Mouse (Mus musculus) C2C12 (cell line): ENCODE data around the gene Zfp14. TPM values are rescaled to one million over a fixed set of nuclear protein-coding genes. Genes with fewer than 3 reads are reported as not detected.
A peak's percentile ranks its signal among the peaks of the same experiment; 100 is the strongest.

Experiments
- H3K27me3 ChIP-seq: one replicate; pipeline ENCODE4 v1.6.1; 2011; ENCODE audit not compliant: control insufficient read depth, insufficient read depth, insufficient read length
- H3K36me3 ChIP-seq: one replicate; pipeline ENCODE4 v1.6.1; 2011; ENCODE audit not compliant: control insufficient read depth, insufficient read depth
- H3K4me3 ChIP-seq: one replicate; pipeline ENCODE4 v1.5.1; 2011; ENCODE audit warnings: mild to moderate bottlenecking, control low read depth; ENCODE audit not compliant: poor library complexity, insufficient read depth, severe bottlenecking
- H3K79me2 ChIP-seq: one replicate; pipeline ENCODE4 v1.6.1; 2011; ENCODE audit not compliant: control insufficient read depth, insufficient read depth
- H3K79me3 ChIP-seq: one replicate; pipeline ENCODE4 v1.6.1; 2011; ENCODE audit warnings: low read depth, control low read depth
- H3ac ChIP-seq: one replicate; pipeline ENCODE3; 2011; ENCODE audit warnings: low read depth; ENCODE audit not compliant: control insufficient read depth, insufficient read length
- CEBPB ChIP-seq: IDR thresholded peaks from one replicate; pipeline ENCODE4 v1.6.1; 2011; ENCODE audit warnings: low read depth, mild to moderate bottlenecking, control low read depth, moderate library complexity
- CTCF ChIP-seq: IDR thresholded peaks from one replicate; pipeline ENCODE4 v1.5.1; 2011; ENCODE audit not compliant: control insufficient read depth, insufficient read depth, insufficient read length
- FOSL1 ChIP-seq: IDR thresholded peaks from one replicate; pipeline ENCODE4 v1.8.0; 2011; ENCODE audit warnings: mild to moderate bottlenecking, low read length; ENCODE audit not compliant: poor library complexity, insufficient read depth, severe bottlenecking
- MAX ChIP-seq: IDR thresholded peaks from one replicate; pipeline ENCODE4 v1.6.1; 2011; ENCODE audit warnings: mild to moderate bottlenecking, control low read depth
- MYOD1 ChIP-seq: IDR thresholded peaks from one replicate; pipeline ENCODE4 v1.6.1; 2011; ENCODE audit warnings: low read depth; ENCODE audit not compliant: control insufficient read depth, insufficient read length
- MYOG ChIP-seq: IDR thresholded peaks from one replicate; pipeline ENCODE4 v1.6.1; 2011; ENCODE audit not compliant: control insufficient read depth, insufficient read length; ENCODE audit errors: extremely low read depth
- USF1 ChIP-seq: IDR thresholded peaks from one replicate; pipeline ENCODE4 v1.6.1; 2011; ENCODE audit warnings: low read depth, mild to moderate bottlenecking, control low read depth, moderate library complexity
- polyA plus RNA-seq: library from polyadenylated mRNA; unstranded; fragments of >200 nt; fragmentation: generic; extraction: Trizol; gene quantifications from one replicate; pipeline ENCODE4 v1.2.1, GENCODE M21; 2012; ENCODE audit warnings: missing spikeins

Gene Zfp14
- polyA plus RNA-seq, 1 experiment = 0.40 TPM

GRCm38 (mm10) chr7:30023324-30023723 lies 27.9 kb downstream of the Zfp14 start:
- Histone ChIP-seq H3K27me3 (no peaks in the 10 kb centered on the region), H3K79me2 (no peaks in the 10 kb centered on the region), H3K36me3 (peaks cover 72% of the 10 kb centered on the region), H3ac (no peak overlapping the region), H3K4me3 (no peak overlapping the region), H3K79me3 (peaks cover 2% of the 10 kb centered on the region)
- TF ChIP-seq FOSL1 (no peak), MAX (no peak), MYOD1 (no peak), CEBPB (no peak), USF1 (no peak), MYOG (no peak), CTCF (no peak)

GRCm38 (mm10) chr7:30019543-30019942 lies 31.6 kb downstream of the Zfp14 start:
- Histone ChIP-seq H3K27me3 (no peaks in the 10 kb centered on the region), H3K79me2 (no peaks in the 10 kb centered on the region), H3K79me3 (peaks cover 2% of the 10 kb centered on the region), H3K36me3 (peaks cover 81% of the 10 kb centered on the region), H3ac (no peak overlapping the region), H3K4me3 (no peak overlapping the region)
- TF ChIP-seq MAX = no peak
- no peak for TF ChIP-seq CEBPB
- no peak for TF ChIP-seq MYOD1
- TF ChIP-seq MYOG = no peak
- TF ChIP-seq CTCF = no peak
- TF ChIP-seq FOSL1 = no peak
- TF ChIP-seq USF1 = no peak

DNA sequence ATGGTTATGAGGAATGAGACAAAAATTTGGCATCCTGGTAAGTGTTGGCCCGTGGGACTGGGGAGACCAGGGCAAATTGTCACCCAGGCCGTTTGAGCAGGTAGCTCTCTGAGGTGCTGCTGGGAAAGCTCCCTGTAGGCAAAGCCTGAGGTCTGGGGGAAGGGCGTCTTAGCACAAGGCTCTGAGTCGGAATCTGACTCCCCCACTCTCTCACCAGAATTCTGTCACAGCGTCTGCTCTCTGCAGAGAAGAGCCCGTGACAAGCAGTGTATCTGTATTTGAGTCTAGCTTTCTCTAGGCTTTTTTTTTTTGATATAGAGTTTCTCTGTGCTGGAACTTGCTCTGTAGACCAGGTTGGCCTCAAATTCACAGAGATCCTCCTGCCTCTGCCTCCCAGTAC lies 34.0 kb downstream of the Zfp14 start:
- Histone ChIP-seq H3K27me3 (no peaks in the 10 kb centered on the region), H3ac (no peak overlapping the region), H3K36me3 (peaks cover 76% of the 10 kb centered on the region)

DNA sequence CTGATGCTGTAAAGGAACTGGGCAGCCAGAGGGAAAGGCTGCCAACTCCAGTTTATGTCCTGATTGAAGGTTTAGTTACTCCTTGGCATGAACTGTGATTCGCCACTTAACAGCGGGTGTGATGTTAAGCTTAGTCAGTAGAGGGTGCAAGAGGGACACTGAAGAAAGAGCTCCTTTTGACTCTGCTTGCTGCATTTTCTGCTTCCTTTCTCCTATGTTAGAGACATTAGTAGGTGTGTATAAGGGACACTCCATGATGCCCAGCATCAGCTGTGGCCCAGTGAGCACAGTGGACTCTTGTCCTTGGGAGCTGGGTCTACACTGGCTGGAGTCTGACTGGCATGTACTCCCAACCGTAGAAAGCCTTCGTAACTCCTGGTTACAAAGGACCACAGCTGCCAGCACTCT lies 38.2 kb downstream of the Zfp14 start:
- Histone ChIP-seq H3K79me2 (peaks cover 28% of the 10 kb centered on the region), H3K36me3 (peaks cover 61% of the 10 kb centered on the region), H3K4me3 (no peak overlapping the region), H3ac (no peak overlapping the region), H3K79me3 (peaks cover 13% of the 10 kb centered on the region), H3K27me3 (no peaks in the 10 kb centered on the region)
- TF ChIP-seq FOSL1 = no peak
- TF ChIP-seq CEBPB = no peak
- no peak for TF ChIP-seq MYOG
- peak; percentile 12 for TF ChIP-seq CTCF
- no peak for TF ChIP-seq USF1
- TF ChIP-seq MYOD1 = no peak

More for the DNA sequence above, 34.0 kb downstream of the Zfp14 start:
- Histone ChIP-seq H3K79me3 (peaks cover 6% of the 10 kb centered on the region), H3K79me2 (peaks cover 15% of the 10 kb centered on the region), H3K4me3 (no peak overlapping the region)
- TF ChIP-seq MAX = no peak
- no peak for TF ChIP-seq MYOD1
- no peak for TF ChIP-seq CEBPB
- TF ChIP-seq USF1 = no peak
- no peak for TF ChIP-seq MYOG
- no peak for TF ChIP-seq FOSL1
- no peak for TF ChIP-seq CTCF

DNA sequence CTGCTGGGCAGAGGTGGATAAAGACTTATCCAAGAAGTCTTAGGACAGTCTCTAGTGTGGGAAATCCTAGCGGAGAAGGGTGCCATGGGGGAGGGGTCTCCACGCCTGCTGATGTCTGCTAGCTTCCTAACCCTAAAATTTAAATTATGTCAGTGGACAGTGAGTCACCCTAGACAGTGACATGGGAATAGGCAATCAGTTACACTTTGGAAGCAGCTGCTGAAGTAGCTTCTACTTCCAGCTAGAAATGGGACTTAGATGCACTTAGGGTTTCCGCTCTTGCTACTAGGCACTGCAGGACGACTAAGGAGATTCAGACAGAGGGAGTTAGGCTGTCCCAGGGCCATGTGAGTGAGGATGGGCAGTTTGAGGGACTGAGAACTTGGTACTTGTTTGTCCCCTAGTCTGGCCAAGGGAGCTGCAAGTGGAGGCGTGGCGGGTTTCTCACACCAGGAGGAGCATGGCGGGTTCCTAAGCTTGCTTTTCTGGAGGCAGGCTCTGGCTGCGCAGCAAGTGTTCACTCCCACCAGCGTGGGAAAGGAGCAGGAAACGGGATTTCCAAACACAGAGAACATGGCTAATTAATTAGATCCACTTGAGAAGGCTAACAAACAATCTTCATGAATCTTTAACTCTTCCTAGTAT lies 40.5 kb downstream of the Zfp14 start:
- TF ChIP-seq USF1 (no peak), MAX (no peak), MYOG (no peak), CEBPB (no peak), MYOD1 (peak; percentile 90), CTCF (no peak)
- H3K4me3 ChIP-seq = no peak overlapping the region

More for the DNA sequence above, 40.5 kb downstream of the Zfp14 start:
- H3K36me3 ChIP-seq = peaks cover 46% of the 10 kb centered on the region
- H3K27me3 ChIP-seq = no peaks in the 10 kb centered on the region
- H3K79me3 ChIP-seq = peaks cover 14% of the 10 kb centered on the region
- peak overlapping the region; percentile 55 for H3ac ChIP-seq
- H3K79me2 ChIP-seq = peaks cover 46% of the 10 kb centered on the region
